Mouse (Mus musculus) layer of hippocampus, adult 9-10 months (tissue): ENCODE data around the gene Islr2.

Experiments
- DNase-seq: peaks from one replicate; pipeline ENCODE4 v3.0.0; 2022; ENCODE audit warnings: low spot score

Gene Islr2

GRCm38 (mm10) chr9:58196610-58197567 lies 7.2 kb downstream of the Islr2 start:
- no peak for DNase-seq

- no peak for DNase-seq
Measured at GRCm38 (mm10) chr9:58196141-58196540, 8.0 kb downstream of the Islr2 start.

- no peak for DNase-seq
Measured at GRCm38 (mm10) chr9:58195671-58196070, 8.4 kb downstream of the Islr2 start.

- no peak for DNase-seq
Measured at GRCm38 (mm10) chr9:58194222-58194621, 9.9 kb downstream of the Islr2 start.

- no peak for DNase-seq
Measured at GRCm38 (mm10) chr9:58184456-58184855, 19.7 kb downstream of the Islr2 start.

- DNase-seq = no peak
Measured at GRCm38 (mm10) chr9:58179390-58179789, 24.7 kb downstream of the Islr2 start.

GRCm38 (mm10) chr9:58177165-58177564 lies 27.0 kb downstream of the Islr2 start:
- DNase-seq = no peak

- DNase-seq = no peak
Measured at GRCm38 (mm10) chr9:58175745-58176487, 28.2 kb downstream of the Islr2 start.

- no peak for DNase-seq
Measured at GRCm38 (mm10) chr9:58174818-58175251, 29.3 kb downstream of the Islr2 start.

- DNase-seq = no peak
Measured at GRCm38 (mm10) chr9:58172863-58173262, 31.3 kb downstream of the Islr2 start.

- no peak for DNase-seq
Measured at GRCm38 (mm10) chr9:58169426-58169825, 34.7 kb downstream of the Islr2 start.

- no peak for DNase-seq
Measured at GRCm38 (mm10) chr9:58168880-58169279, 35.2 kb downstream of the Islr2 start.

- DNase-seq = no peak
Measured at GRCm38 (mm10) chr9:58165779-58166178, 38.3 kb downstream of the Islr2 start.

- no peak for DNase-seq
Measured at GRCm38 (mm10) chr9:58163146-58163545, 41.0 kb downstream of the Islr2 start.

GRCm38 (mm10) chr9:58162173-58162572 lies 41.9 kb downstream of the Islr2 start:
- DNase-seq = no peak

GRCm38 (mm10) chr9:58160315-58160714 lies 43.8 kb downstream of the Islr2 start:
- DNase-seq = no peak

GRCm38 (mm10) chr9:58159855-58160254 lies 44.3 kb downstream of the Islr2 start:
- DNase-seq = no peak

- DNase-seq = no peak
Measured at GRCm38 (mm10) chr9:58158541-58159311, 45.4 kb downstream of the Islr2 start.

- DNase-seq = no peak
Measured at GRCm38 (mm10) chr9:58157838-58158237, 46.3 kb downstream of the Islr2 start.

- DNase-seq = no peak
Measured at GRCm38 (mm10) chr9:58156819-58157560, 47.1 kb downstream of the Islr2 start.

GRCm38 (mm10) chr9:58155366-58155765 lies 48.8 kb downstream of the Islr2 start:
- DNase-seq = no peak
